Mouse (Mus musculus): Measurements from ENCODE around the gene Enho. TPM values are rescaled to one million over a fixed set of nuclear protein-coding genes. Genes with fewer than 3 reads are reported as not detected.

The Enho gene
- polyA plus RNA-seq, 1 experiment from 2014 or later: 14.8 TPM

Other genes with a start within 250 kb of the Enho start
- 5.9 and 7.4 TPM in 2 replicates for gene Kif24, start 175.4 kb downstream of the Enho start, polyA plus RNA-seq (2014; fragmentation: Nextera tagmentation; extraction: Ambion mirVana)
- gene Nudt2, start 175.2 kb downstream of the Enho start, polyA plus RNA-seq (2014; fragmentation: Nextera tagmentation; extraction: Ambion mirVana): 57.7 and 58.7 TPM in 2 replicates
- gene AI464131, start 137.2 kb downstream of the Enho start, polyA plus RNA-seq (2014; fragmentation: Nextera tagmentation; extraction: Ambion mirVana): 6.1 and 6.9 TPM in 2 replicates
- 0.61 and 0.83 TPM in 2 replicates for gene 1110017D15Rik, start 123.0 kb downstream of the Enho start, polyA plus RNA-seq (2014; fragmentation: Nextera tagmentation; extraction: Ambion mirVana)
- 2.2 TPM in 2 replicates for gene Fam219a, start 70.8 kb downstream of the Enho start, polyA plus RNA-seq (2014; fragmentation: Nextera tagmentation; extraction: Ambion mirVana)
- 3.4 and 4.9 TPM in 2 replicates for gene Dnaic1, start 70.5 kb downstream of the Enho start, polyA plus RNA-seq (2014; fragmentation: Nextera tagmentation; extraction: Ambion mirVana)
- 5.2 and 6.2 TPM in 2 replicates for gene Cntfr, start 56.8 kb upstream of the Enho start, polyA plus RNA-seq (2014; fragmentation: Nextera tagmentation; extraction: Ambion mirVana)
- gene Il11ra1, start 59.7 kb upstream of the Enho start, polyA plus RNA-seq (2014; fragmentation: Nextera tagmentation; extraction: Ambion mirVana): 130 and 143 TPM in 2 replicates
- gene Rpp25l, start 73.2 kb upstream of the Enho start, polyA plus RNA-seq (2014; fragmentation: Nextera tagmentation; extraction: Ambion mirVana): 71.9 and 76.4 TPM in 2 replicates
- gene Dctn3, start 82.8 kb upstream of the Enho start, polyA plus RNA-seq (2014; fragmentation: Nextera tagmentation; extraction: Ambion mirVana): 123 and 124 TPM in 2 replicates
- gene Arid3c, start 90.8 kb upstream of the Enho start, polyA plus RNA-seq (2014; fragmentation: Nextera tagmentation; extraction: Ambion mirVana): not detected in 2 replicates
- 44.8 and 47.7 TPM in 2 replicates for gene Galt, start 114.9 kb upstream of the Enho start, polyA plus RNA-seq (2014; fragmentation: Nextera tagmentation; extraction: Ambion mirVana)
- gene Sigmar1, start 115.8 kb upstream of the Enho start, polyA plus RNA-seq (2014; fragmentation: Nextera tagmentation; extraction: Ambion mirVana): 113 TPM in 2 replicates
- gene Ccl27a, start 133.9 kb upstream of the Enho start, polyA plus RNA-seq (2014; fragmentation: Nextera tagmentation; extraction: Ambion mirVana): 35.0 and 39.3 TPM in 2 replicates

Measured in intestine, embryonic 14.5 days (tissue).